Mouse (Mus musculus) CD4-positive naive resting alpha-beta T cell, adult 57 days (primary cell): ENCODE data around the gene Ptger1. TPM values are rescaled to one million over a fixed set of nuclear protein-coding genes. Genes with fewer than 3 reads are reported as not detected.

ENCODE experiments used
- total RNA-seq: library from RNA; stranded (reverse); gene quantifications from one replicate; pipeline ENCODE4 v1.2.4, GENCODE M21; 2023

Ptger1 gene
- total RNA-seq = 0.44 TPM

GRCm38 (mm10) chr8:83665969-83666865, at the start of gene Ptger1:
Gene Ptger1, plus strand, starts transcription at chr8:83666678.

GRCm38 (mm10) chr8:83652030-83652743, 14.3 kb upstream of the Ptger1 start, which contains the start of gene Gipc1:
Gene Gipc1, plus strand, starts transcription at chr8:83652677.

GRCm38 (mm10) chr8:83698661-83699453, 32.4 kb downstream of the Ptger1 start, which contains the start of gene Pkn1:
Gene Pkn1, minus strand, starts transcription at chr8:83699179.

GRCm38 (mm10) chr8:83715031-83715690, 48.7 kb downstream of the Ptger1 start, which contains the start of gene Ddx39:
Gene Ddx39, plus strand, starts transcription at chr8:83715177.

Other genes starting within 250 kb of the Ptger1 start
- gene Scoc, start 208.3 kb upstream of the Ptger1 start, total RNA-seq = 21.1 TPM
- gene Olfr370, start 130.9 kb upstream of the Ptger1 start, total RNA-seq = not detected
- gene Ndufb7, start 100.0 kb upstream of the Ptger1 start, total RNA-seq = 79.0 TPM
- 231 TPM for gene Tecr, start 58.7 kb upstream of the Ptger1 start, total RNA-seq
- 114 TPM for gene Dnajb1, start 58.5 kb upstream of the Ptger1 start, total RNA-seq
- 26.1 TPM for gene Gipc1, start 14.0 kb upstream of the Ptger1 start, total RNA-seq
- gene Pkn1, start 32.5 kb downstream of the Ptger1 start, total RNA-seq = 306 TPM
- 72.6 TPM for gene Ddx39, start 48.5 kb downstream of the Ptger1 start, total RNA-seq
- 855 TPM for gene Adgre5, start 74.6 kb downstream of the Ptger1 start, total RNA-seq
- gene Adgrl1, start 233.4 kb downstream of the Ptger1 start, total RNA-seq = 70.9 TPM